Mouse (Mus musculus): ENCODE measurements around the gene 4931406C07Rik. TPM values are rescaled to one million over a fixed set of nuclear protein-coding genes. Genes with fewer than 3 reads are reported as not detected.
"Not testable (repeated sequence)": the region's sequence is repeated elsewhere in the genome, so short reads cannot be mapped to it uniquely, and the experiment has no call there.

The 4931406C07Rik gene
- polyA plus RNA-seq (2016; fragmentation: Nextera tagmentation; extraction: Ambion mirVana) = 8.4 and 10.3 TPM in 2 replicates

- H3K9me3 ChIP-seq = no peaks in the 10 kb centered on the region
- ATAC-seq (ENCODE audit: insufficient number of reproducible peaks, insufficient read depth, low FRiP score, low TSS enrichment, low read depth) = peak; percentile 84
- peak within 1 kb of the TSS; percentile 97 for H3K27ac ChIP-seq
- peak within 1 kb of the TSS; percentile 73 for H3K4me2 ChIP-seq
- WGBS = under 1% methylated on average over 35 of the region's 35 CpGs
- no peaks in the 10 kb centered on the region for H3K27me3 ChIP-seq
- peaks cover 26% of the 10 kb centered on the region for H3K4me1 ChIP-seq (replicated peaks)
- peak within 1 kb of the TSS; percentile 96 for H3K9ac ChIP-seq (replicated peaks)
- H3K36me3 ChIP-seq = peaks cover 41% of the 10 kb centered on the region
- peak within 1 kb of the TSS; percentile 80 for H3K4me3 ChIP-seq (replicated peaks)
Observed at GRCm38 (mm10) chr9:15306398-15307119, at the start of gene 4931406C07Rik. Gene 4931406C07Rik (minus strand): TSS chr9:15306448.

DNA sequence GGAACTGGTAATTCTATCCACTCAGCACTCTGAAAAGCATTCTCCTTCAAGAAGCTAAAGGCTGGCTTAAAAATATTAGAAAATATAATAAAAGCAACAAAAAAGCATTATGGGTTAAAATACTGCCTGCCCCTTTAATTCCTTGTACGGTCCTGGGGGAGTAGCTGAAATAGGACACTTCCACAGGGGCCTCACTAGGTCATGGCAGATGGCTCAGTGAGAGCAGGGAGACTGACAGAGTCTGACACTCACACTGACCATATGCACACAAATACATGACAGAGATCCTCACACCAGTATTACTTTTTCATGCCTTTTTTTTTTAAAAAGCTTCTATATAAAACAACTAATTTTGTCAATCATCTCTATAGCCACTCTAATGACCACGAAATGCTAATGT lies 43.7 kb upstream of the 4931406C07Rik start:
- H3K9ac ChIP-seq (replicated peaks) = no peak overlapping the region
- no peaks in the 10 kb centered on the region for H3K9me3 ChIP-seq
- no peaks in the 10 kb centered on the region for H3K27me3 ChIP-seq
- no peaks in the 10 kb centered on the region for H3K4me1 ChIP-seq (replicated peaks)
- H3K4me2 ChIP-seq = no peak overlapping the region
- H3K36me3 ChIP-seq = peaks cover 70% of the 10 kb centered on the region
- no peak overlapping the region for H3K4me3 ChIP-seq (replicated peaks)
- no peak overlapping the region for H3K27ac ChIP-seq
- ATAC-seq (ENCODE audit: insufficient number of reproducible peaks, insufficient read depth, low FRiP score, low TSS enrichment, low read depth) = no peak
- 66% methylated on average over 2 of the region's 2 CpGs for WGBS

- H3K9me3 ChIP-seq = no peaks in the 10 kb centered on the region
- 97% methylated on average over 4 of the region's 4 CpGs for WGBS
Observed at GRCm38 (mm10) chr9:15337776-15338175, 31.5 kb upstream of the 4931406C07Rik start.

GRCm38 (mm10) chr9:15318170-15318742 lies 12.0 kb upstream of the 4931406C07Rik start:
- no peaks in the 10 kb centered on the region for H3K4me1 ChIP-seq (replicated peaks)
- no peak overlapping the region for H3K27ac ChIP-seq
- ATAC-seq (ENCODE audit: insufficient number of reproducible peaks, insufficient read depth, low FRiP score, low TSS enrichment, low read depth) = peak; percentile 39; the same call in 1 of the 2 replicates
- H3K9me3 ChIP-seq = no peaks in the 10 kb centered on the region
- no peak overlapping the region for H3K4me3 ChIP-seq (replicated peaks)
- 82% methylated on average over 2 of the region's 2 CpGs for WGBS
- H3K9ac ChIP-seq (replicated peaks) = no peak overlapping the region
- peaks cover 74% of the 10 kb centered on the region for H3K36me3 ChIP-seq
- H3K4me2 ChIP-seq = no peak overlapping the region
- no peaks in the 10 kb centered on the region for H3K27me3 ChIP-seq

More at GRCm38 (mm10) chr9:15337776-15338175, 31.5 kb upstream of the 4931406C07Rik start:
- no peak overlapping the region for H3K9ac ChIP-seq (replicated peaks)
- no peaks in the 10 kb centered on the region for H3K4me1 ChIP-seq (replicated peaks)
- no peak overlapping the region for H3K4me3 ChIP-seq (replicated peaks)
- H3K27ac ChIP-seq = no peak overlapping the region
- H3K36me3 ChIP-seq = peaks cover 88% of the 10 kb centered on the region
- ATAC-seq (ENCODE audit: insufficient number of reproducible peaks, insufficient read depth, low FRiP score, low TSS enrichment, low read depth) = no peak
- no peak overlapping the region for H3K4me2 ChIP-seq
- H3K27me3 ChIP-seq = no peaks in the 10 kb centered on the region

DNA sequence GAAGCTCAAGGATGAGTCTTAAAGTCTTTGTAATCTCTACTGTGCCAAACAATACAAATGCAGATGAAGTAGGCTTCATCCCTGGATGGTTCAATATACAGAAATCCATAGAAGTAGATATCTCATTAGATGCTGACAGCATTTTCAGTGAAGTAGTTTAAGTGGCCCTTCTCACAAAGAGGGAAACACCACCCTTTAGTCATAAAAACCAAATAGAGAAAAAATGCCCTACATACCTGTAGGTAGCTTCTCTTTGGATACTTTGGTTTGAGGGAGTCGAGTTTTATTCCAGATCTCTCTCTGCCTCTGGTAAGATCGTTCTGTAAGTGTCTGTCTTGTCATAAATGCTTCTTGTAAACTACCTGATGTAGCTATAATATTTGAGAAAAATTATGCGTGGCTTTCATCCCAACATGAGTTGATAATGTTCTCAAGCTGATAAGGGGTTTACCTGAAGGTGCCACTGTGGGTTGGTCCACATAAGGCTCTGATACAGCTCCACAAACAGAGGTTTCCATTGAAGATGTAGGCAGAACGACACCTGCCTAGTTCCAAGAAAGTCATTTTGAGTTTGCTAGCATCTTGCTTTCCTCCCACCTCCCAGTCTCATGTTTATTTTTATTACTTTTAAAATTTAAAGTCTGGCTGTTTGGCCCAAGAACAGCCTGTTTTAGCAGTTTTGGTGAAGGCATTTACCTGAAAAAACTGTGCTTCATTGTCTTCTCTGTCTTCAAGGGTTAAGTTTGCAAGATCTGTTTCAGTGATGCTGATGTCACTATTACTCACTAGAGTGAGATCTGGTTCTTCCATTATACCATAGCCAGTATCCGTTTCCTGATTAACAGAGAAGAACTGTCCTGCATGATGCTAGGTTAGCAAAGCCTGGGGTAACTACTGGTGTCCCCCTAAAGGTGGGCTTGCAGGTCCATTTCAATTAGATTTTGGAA lies 11.2 kb upstream of the 4931406C07Rik start:
- no peak for ATAC-seq (ENCODE audit: insufficient number of reproducible peaks, insufficient read depth, low FRiP score, low TSS enrichment, low read depth)
- H3K4me3 ChIP-seq (replicated peaks) = no peak overlapping the region
- no peaks in the 10 kb centered on the region for H3K4me1 ChIP-seq (replicated peaks)
- H3K4me2 ChIP-seq = no peak overlapping the region
- no peak overlapping the region for H3K9ac ChIP-seq (replicated peaks)
- 62% methylated on average over 5 of the region's 5 CpGs for WGBS
- no peak overlapping the region for H3K27ac ChIP-seq
- peaks cover 75% of the 10 kb centered on the region for H3K36me3 ChIP-seq
- H3K27me3 ChIP-seq = no peaks in the 10 kb centered on the region
- H3K9me3 ChIP-seq = no peaks in the 10 kb centered on the region

GRCm38 (mm10) chr9:15316296-15316695 lies 10.0 kb upstream of the 4931406C07Rik start:
- peaks cover 74% of the 10 kb centered on the region for H3K36me3 ChIP-seq
- H3K9ac ChIP-seq (replicated peaks); H3K27ac ChIP-seq; H3K4me1 ChIP-seq (replicated peaks); H3K27me3 ChIP-seq; H3K4me2 ChIP-seq; H3K4me3 ChIP-seq (replicated peaks); ATAC-seq (ENCODE audit: insufficient number of reproducible peaks, insufficient read depth, low FRiP score, low TSS enrichment, low read depth); H3K9me3 ChIP-seq: not testable (repeated sequence)
- WGBS = 100% methylated on average over 2 of the region's 2 CpGs

GRCm38 (mm10) chr9:15314619-15315018 lies 8.4 kb upstream of the 4931406C07Rik start:
- Histone ChIP-seq H3K4me3 (replicated peaks) (no peak overlapping the region), H3K27ac (no peak overlapping the region), H3K9ac (replicated peaks) (no peak overlapping the region), H3K36me3 (peaks cover 87% of the 10 kb centered on the region), H3K27me3 (no peaks in the 10 kb centered on the region), H3K9me3 (no peaks in the 10 kb centered on the region), H3K4me2 (no peak overlapping the region), H3K4me1 (replicated peaks) (no peaks in the 10 kb centered on the region)
- WGBS = 93% methylated on average over 1 of the region's 1 CpGs
- no peak for ATAC-seq (ENCODE audit: insufficient number of reproducible peaks, insufficient read depth, low FRiP score, low TSS enrichment, low read depth)

DNA sequence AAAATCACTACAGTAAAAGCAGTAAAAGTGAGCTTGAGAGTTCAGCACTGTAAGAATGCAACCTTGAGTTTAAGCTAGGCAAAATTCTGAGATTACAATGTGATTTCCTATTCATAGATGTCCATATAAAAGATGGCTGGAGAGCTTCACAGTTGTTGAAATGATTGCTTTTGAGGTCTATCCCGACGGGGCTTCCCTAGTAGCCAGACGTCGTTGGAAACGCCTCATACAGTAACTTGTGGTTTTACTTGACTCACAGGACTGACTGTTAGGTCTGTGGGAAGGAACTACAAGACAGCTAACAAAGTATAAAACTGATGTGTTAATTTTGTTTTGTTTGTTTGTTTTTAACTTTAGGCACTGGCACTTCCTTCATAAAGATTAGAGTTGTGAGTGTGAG lies 7.4 kb upstream of the 4931406C07Rik start:
- Histone ChIP-seq H3K9me3 (no peaks in the 10 kb centered on the region), H3K36me3 (peaks cover 96% of the 10 kb centered on the region), H3K27ac (no peak overlapping the region), H3K9ac (replicated peaks) (no peak overlapping the region), H3K27me3 (no peaks in the 10 kb centered on the region), H3K4me3 (replicated peaks) (no peak overlapping the region), H3K4me2 (no peak overlapping the region), H3K4me1 (replicated peaks) (peaks cover 5% of the 10 kb centered on the region; the same call in 1 of the 2 replicates)
- WGBS = 92% methylated on average over 5 of the region's 5 CpGs
- ATAC-seq (ENCODE audit: insufficient number of reproducible peaks, insufficient read depth, low FRiP score, low TSS enrichment, low read depth) = no peak

GRCm38 (mm10) chr9:15312054-15312735 lies 5.9 kb upstream of the 4931406C07Rik start:
- Histone ChIP-seq H3K4me2 (no peak overlapping the region), H3K4me3 (replicated peaks) (no peak overlapping the region), H3K9me3 (no peaks in the 10 kb centered on the region), H3K27me3 (no peaks in the 10 kb centered on the region), H3K27ac (no peak overlapping the region), H3K9ac (replicated peaks) (no peak overlapping the region), H3K36me3 (peaks cover 96% of the 10 kb centered on the region), H3K4me1 (replicated peaks) (peaks cover 17% of the 10 kb centered on the region)
- 91% methylated on average over 2 of the region's 2 CpGs for WGBS
- no peak for ATAC-seq (ENCODE audit: insufficient number of reproducible peaks, insufficient read depth, low FRiP score, low TSS enrichment, low read depth)

- Histone ChIP-seq H3K4me2 (no peak overlapping the region), H3K27me3 (no peaks in the 10 kb centered on the region), H3K27ac (no peak overlapping the region), H3K36me3 (peaks cover 77% of the 10 kb centered on the region), H3K4me3 (replicated peaks) (no peak overlapping the region), H3K9me3 (no peaks in the 10 kb centered on the region), H3K9ac (replicated peaks) (no peak overlapping the region), H3K4me1 (replicated peaks) (peaks cover 25% of the 10 kb centered on the region)
- ATAC-seq (ENCODE audit: insufficient number of reproducible peaks, insufficient read depth, low FRiP score, low TSS enrichment, low read depth) = no peak
- 82% methylated on average over 1 of the region's 1 CpGs for WGBS
Observed at GRCm38 (mm10) chr9:15310179-15310578, 3.9 kb upstream of the 4931406C07Rik start.

All from limb, embryonic 12.5 days (tissue).